Mouse (Mus musculus): ENCODE data around the gene Chil1. TPM values are rescaled to one million over a fixed set of nuclear protein-coding genes. Genes with fewer than 3 reads are reported as not detected.

The Chil1 gene
- polyA plus RNA-seq, 1 experiment from 2014 or later = 19.3 TPM

DNA sequence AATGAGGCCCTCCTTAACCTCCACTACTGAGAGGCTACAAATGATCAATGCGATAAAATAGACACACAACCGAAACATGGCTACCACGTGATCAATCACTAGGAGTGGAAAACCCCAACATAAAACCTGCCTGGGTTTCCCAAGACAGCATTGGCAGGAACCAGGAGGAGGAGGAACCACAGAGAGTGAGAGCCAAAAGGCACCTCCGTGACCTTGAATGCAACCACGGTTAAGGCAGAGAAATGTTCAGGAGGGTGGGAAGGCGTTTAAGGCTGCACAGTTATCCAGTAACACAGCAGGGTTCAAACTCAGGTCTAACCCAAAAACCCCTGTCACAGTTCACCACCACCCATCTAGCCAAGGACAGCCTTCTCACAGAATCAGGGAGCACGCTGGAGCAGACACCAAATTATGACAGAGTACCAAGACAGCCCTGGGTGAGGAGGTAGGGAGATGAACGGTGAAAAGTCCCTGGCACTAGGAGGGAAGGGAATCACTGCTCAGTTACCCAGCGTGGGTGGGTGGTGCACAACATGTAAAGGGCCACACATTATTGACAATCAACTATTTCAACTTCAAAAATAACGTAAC is 48.8 kb downstream of the Chil1 start:
- Histone ChIP-seq H3K9me3 (ENCODE audit: low read length) (no peaks in the 10 kb centered on the region), H3K9ac (replicated peaks) (no peak overlapping the region), H3K27me3 (ENCODE audit: insufficient read depth, low read length) (peaks cover 19% of the 10 kb centered on the region), H3K27ac (ENCODE audit: low read depth) (no peak overlapping the region), H3K4me1 (ENCODE audit: insufficient read depth) (peaks cover 19% of the 10 kb centered on the region), H3K4me2 (ENCODE audit: low read depth, low read length) (no peak overlapping the region), H3K36me3 (replicated peaks; ENCODE audit: insufficient read depth, low read length) (no peaks in the 10 kb centered on the region), H3K4me3 (ENCODE audit: low read depth, low read length) (no peak overlapping the region)
- no peak for DNase-seq
- no peak for ATAC-seq
- 79% methylated on average over 10 of the region's 10 CpGs for WGBS (ENCODE audit: insufficient replicate concordance)
- TF ChIP-seq EP300 (IDR thresholded peaks at IDR 0.05; ENCODE audit: low read depth) (no peak), CTCF (IDR thresholded peaks at IDR 0.05; ENCODE audit: low read depth) (no peak)

DNA sequence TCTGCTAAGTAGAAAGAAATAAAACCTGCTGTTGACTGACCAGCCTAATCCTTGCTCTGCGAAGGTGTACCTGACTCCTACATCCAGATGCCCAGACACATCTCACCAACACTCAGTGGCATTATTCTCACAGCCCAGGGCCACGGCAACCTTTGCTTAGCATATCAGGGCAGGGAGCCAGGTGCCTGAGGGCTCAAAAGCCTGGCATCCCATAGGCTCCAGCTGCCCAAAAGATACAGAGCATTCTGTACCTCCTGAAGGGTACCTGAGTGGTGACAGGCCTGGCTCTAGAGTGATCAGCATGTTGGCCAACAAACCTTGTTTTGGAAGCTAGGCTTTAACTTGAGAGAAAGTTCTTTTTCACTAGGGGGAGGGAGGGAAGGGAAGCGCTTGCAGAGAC is 49.3 kb downstream of the Chil1 start:
- Histone ChIP-seq H3K27ac (ENCODE audit: low read depth) (no peak overlapping the region), H3K4me1 (ENCODE audit: insufficient read depth) (peaks cover 23% of the 10 kb centered on the region), H3K4me3 (ENCODE audit: low read depth, low read length) (no peak overlapping the region), H3K9me3 (ENCODE audit: low read length) (no peaks in the 10 kb centered on the region), H3K9ac (replicated peaks) (no peak overlapping the region), H3K4me2 (ENCODE audit: low read depth, low read length) (no peak overlapping the region), H3K36me3 (replicated peaks; ENCODE audit: insufficient read depth, low read length) (no peaks in the 10 kb centered on the region), H3K27me3 (ENCODE audit: insufficient read depth, low read length) (peaks cover 23% of the 10 kb centered on the region)
- TF ChIP-seq EP300 (IDR thresholded peaks at IDR 0.05; ENCODE audit: low read depth) = no peak
- no peak for TF ChIP-seq CTCF (IDR thresholded peaks at IDR 0.05; ENCODE audit: low read depth)
- no peak for ATAC-seq
- WGBS (ENCODE audit: insufficient replicate concordance) = 66% methylated on average over 3 of the region's 3 CpGs
- DNase-seq = no peak

DNA sequence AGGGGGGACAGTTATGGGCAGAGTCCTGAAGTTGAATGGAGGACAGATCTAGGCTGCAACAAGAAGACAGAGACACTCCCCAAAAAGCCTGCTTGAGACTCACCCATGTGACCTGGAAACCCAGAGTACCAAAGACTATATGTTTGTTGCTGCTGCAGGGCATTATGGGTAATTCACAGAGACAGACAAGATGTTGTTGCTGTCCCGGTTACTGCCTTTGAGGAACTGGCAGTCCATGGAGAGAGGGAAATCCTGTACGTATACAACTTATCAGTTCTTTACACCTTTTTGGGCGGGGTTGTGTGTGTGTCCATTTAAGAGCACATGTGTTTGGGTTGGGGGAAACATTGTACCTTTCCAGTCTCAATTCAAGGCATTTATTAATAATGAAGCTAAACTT is 49.7 kb downstream of the Chil1 start:
- ATAC-seq = no peak
- TF ChIP-seq CTCF (IDR thresholded peaks at IDR 0.05; ENCODE audit: low read depth) = no peak
- Histone ChIP-seq H3K27me3 (ENCODE audit: insufficient read depth, low read length) (peaks cover 26% of the 10 kb centered on the region), H3K4me1 (ENCODE audit: insufficient read depth) (peaks cover 24% of the 10 kb centered on the region), H3K4me2 (ENCODE audit: low read depth, low read length) (no peak overlapping the region), H3K36me3 (replicated peaks; ENCODE audit: insufficient read depth, low read length) (no peaks in the 10 kb centered on the region), H3K27ac (ENCODE audit: low read depth) (no peak overlapping the region), H3K4me3 (ENCODE audit: low read depth, low read length) (no peak overlapping the region), H3K9ac (replicated peaks) (no peak overlapping the region), H3K9me3 (ENCODE audit: low read length) (no peaks in the 10 kb centered on the region)
- WGBS (ENCODE audit: insufficient replicate concordance) = 51% methylated on average over 3 of the region's 3 CpGs
- no peak for DNase-seq

DNA sequence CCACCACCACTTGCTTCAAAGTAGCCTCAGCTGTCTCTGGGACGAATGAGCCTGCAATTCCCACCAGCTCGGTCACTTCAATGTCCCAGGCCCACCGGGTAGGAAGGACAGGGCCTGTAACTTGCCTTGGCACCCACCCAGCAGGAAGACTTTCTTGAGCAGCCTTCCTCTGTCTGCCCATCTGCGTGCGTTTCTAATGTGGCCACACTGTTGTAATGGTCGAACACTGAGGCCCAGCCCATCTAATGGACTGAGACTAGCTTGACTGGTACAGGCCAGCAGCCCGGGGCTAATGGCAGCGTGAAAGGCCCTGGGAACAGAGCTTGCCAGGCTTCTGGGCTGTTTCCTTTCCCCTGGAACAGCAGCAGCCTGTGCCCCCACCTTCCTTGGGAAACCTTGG is 50.4 kb downstream of the Chil1 start:
- DNase-seq (no peak), ATAC-seq (no peak)
- TF ChIP-seq EP300 (IDR thresholded peaks at IDR 0.05; ENCODE audit: low read depth) = no peak
- Histone ChIP-seq H3K36me3 (replicated peaks; ENCODE audit: insufficient read depth, low read length) (no peaks in the 10 kb centered on the region), H3K9me3 (ENCODE audit: low read length) (no peaks in the 10 kb centered on the region), H3K27ac (ENCODE audit: low read depth) (peak overlapping the region; percentile 45), H3K4me3 (ENCODE audit: low read depth, low read length) (no peak overlapping the region), H3K9ac (replicated peaks) (peak overlapping the region; percentile 58), H3K4me2 (ENCODE audit: low read depth, low read length) (peak overlapping the region; percentile 63), H3K27me3 (ENCODE audit: insufficient read depth, low read length) (peaks cover 26% of the 10 kb centered on the region), H3K4me1 (ENCODE audit: insufficient read depth) (peaks cover 28% of the 10 kb centered on the region)
- 77% methylated on average over 8 of the region's 8 CpGs for WGBS (ENCODE audit: insufficient replicate concordance)

DNA sequence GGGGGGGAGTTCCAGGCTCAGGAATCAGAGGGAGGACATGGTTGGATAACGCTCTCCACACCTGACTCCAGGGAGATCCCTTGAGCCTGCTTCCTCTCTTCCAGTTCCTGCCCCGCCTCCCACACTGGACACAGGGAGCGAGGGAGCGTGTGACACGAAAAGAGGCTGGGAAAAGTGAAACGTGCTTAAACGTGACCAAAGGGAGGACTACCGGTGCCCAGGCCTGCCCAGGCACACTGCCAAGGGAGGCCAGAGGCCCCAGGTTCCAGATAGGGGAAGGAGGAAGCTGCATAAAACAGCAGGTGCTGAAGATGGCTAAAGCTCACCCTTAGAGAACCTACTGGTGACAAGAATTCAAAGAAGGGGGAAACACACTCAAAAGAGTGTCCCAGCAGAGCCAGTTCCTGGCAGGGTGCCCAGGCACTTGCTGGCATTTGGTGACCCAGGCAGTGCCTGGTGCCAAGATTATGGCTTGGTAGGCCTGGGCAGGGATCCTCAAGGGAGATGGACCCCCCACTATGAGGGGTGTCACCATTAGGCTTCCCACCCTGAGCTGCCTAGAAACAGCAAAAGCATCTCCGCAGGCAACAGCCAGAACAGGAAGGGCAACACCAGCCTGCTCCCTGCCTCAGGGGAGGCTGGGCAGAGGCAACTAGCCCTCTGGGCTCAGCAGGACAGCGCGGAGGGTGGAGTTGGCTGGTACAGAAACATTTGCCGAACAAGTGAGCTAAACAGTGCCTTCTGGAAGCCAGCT is 51.0 kb downstream of the Chil1 start:
- Histone ChIP-seq H3K4me3 (ENCODE audit: low read depth, low read length) (peak overlapping the region; percentile 45), H3K9ac (replicated peaks) (peak overlapping the region; percentile 58), H3K4me1 (ENCODE audit: insufficient read depth) (peaks cover 31% of the 10 kb centered on the region), H3K9me3 (ENCODE audit: low read length) (no peaks in the 10 kb centered on the region), H3K36me3 (replicated peaks; ENCODE audit: insufficient read depth, low read length) (no peaks in the 10 kb centered on the region), H3K27me3 (ENCODE audit: insufficient read depth, low read length) (peaks cover 26% of the 10 kb centered on the region), H3K4me2 (ENCODE audit: low read depth, low read length) (peak overlapping the region; percentile 63), H3K27ac (ENCODE audit: low read depth) (peak overlapping the region; percentile 57)
- DNase-seq (peak; percentile 52), ATAC-seq (peak; percentile 26)
- 47% methylated on average over 12 of the region's 12 CpGs for WGBS (ENCODE audit: insufficient replicate concordance)
- TF ChIP-seq EP300 (IDR thresholded peaks at IDR 0.05; ENCODE audit: low read depth) (no peak), CTCF (IDR thresholded peaks at IDR 0.05; ENCODE audit: low read depth) (no peak)

DNA sequence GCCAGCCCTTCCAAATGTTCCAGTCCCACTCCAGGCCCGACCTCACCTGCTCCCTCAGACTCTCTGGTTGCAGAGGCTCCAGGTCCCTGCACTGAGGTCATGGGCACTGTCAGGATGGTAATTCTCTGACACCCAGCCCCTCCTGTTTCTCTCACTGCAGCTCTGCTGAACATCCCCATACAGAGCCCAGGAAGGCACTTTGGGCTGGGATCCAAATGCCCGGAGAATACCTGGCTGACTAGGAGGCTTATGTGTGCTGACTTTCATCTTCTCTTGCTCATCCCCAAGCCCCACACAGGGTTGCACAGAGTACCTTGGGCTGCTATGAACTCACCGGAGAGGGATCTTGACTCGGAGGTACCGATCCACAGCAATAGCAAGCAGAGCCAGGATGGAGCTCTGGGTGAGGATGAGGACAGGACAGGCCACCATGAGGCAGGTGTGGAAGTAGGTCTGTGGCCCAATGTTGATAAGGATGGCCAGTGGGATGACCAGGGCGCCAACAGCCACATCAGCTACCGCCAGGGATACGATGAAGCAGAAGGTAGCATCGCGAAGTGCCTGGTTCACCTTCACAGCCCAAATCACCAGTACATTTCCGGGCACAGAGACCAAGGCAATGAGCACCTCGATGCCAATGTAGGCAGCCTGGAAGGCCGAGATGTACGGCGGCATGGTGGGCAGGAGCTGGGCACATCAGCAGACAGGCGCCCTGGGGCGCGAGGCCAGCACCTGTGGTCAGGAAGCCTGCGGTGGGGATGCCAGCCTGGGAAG is 51.9 kb downstream of the Chil1 start:
- no peak for DNase-seq
- H3K9me3 ChIP-seq (ENCODE audit: low read length) = no peaks in the 10 kb centered on the region
- peaks cover 35% of the 10 kb centered on the region for H3K4me1 ChIP-seq (ENCODE audit: insufficient read depth)
- no peaks in the 10 kb centered on the region for H3K36me3 ChIP-seq (replicated peaks; ENCODE audit: insufficient read depth, low read length)
- ATAC-seq = no peak
- peak overlapping the region; percentile 57; the same call in 1 of the 2 replicates for H3K27ac ChIP-seq (ENCODE audit: low read depth)
- H3K4me2 ChIP-seq (ENCODE audit: low read depth, low read length) = peak overlapping the region; percentile 63
- H3K9ac ChIP-seq (replicated peaks) = peak overlapping the region; percentile 58
- no peak for TF ChIP-seq EP300 (IDR thresholded peaks at IDR 0.05; ENCODE audit: low read depth)
- TF ChIP-seq CTCF (IDR thresholded peaks at IDR 0.05; ENCODE audit: low read depth) = no peak
- peaks cover 26% of the 10 kb centered on the region for H3K27me3 ChIP-seq (ENCODE audit: insufficient read depth, low read length)
- WGBS (ENCODE audit: insufficient replicate concordance) = 47% methylated on average over 19 of the region's 19 CpGs
- peak overlapping the region; percentile 45 for H3K4me3 ChIP-seq (ENCODE audit: low read depth, low read length)

All from liver, postnatal 0 days (tissue).